Mouse (Mus musculus) thymus, adult 2 months (tissue): ENCODE measurements at regions not wholly inside any gene's neighbourhood (a gene's known extent, or its start where the extent isn't known, plus 50 kb on each side); places are given as distances from the start of the nearest gene placed in this dataset.

Experiments
- CTCF ChIP-seq: fragments of 200-500 bp; IDR thresholded peaks from 2 replicates; pipeline ENCODE4 v1.5.1; 2012; ENCODE audit warnings: mild to moderate bottlenecking, control low read depth, low read length, moderate library complexity, borderline replicate concordance; ENCODE audit not compliant: control insufficient read depth, poor library complexity, insufficient read depth; ENCODE audit errors: extremely low read depth
- POLR2A ChIP-seq: fragments of 200-500 bp; IDR thresholded peaks from 2 replicates; pipeline ENCODE4 v1.6.1; 2012; ENCODE audit warnings: mild to moderate bottlenecking, low read length, control low read depth, moderate library complexity; ENCODE audit not compliant: control insufficient read depth, poor library complexity, insufficient read depth; ENCODE audit errors: extremely low read depth

DNA sequence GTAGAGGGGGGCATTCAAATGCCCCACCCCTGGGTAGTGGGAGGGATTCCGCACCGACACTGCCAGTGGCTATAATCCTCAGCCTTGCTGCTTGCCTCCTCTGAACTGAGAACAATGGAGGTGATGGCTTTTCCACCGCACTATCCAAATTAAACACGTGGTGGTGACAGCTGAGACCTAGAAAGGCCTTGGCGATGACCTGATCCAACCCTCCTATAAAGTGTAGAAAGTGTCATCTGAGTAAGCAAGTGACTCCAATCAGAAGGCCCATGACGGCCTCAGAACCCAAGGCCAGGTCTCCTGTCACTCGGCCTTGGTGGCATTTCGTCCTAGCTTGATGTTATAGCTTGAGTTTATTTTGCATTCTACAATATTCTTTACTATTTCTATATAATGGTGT lies 181.5 kb upstream of the Zfp703 start:
- TF ChIP-seq CTCF (no peak), POLR2A (no peak)
